Mouse (Mus musculus) embryo, embryonic 10 days (tissue): Measurements from ENCODE around the gene Dlst.

Experiments
- DNase-seq: peaks from one replicate; pipeline ENCODE4 v3.0.0-alpha.2; 2015; ENCODE audit warnings: low spot score

The Dlst gene

GRCm38 (mm10) chr12:85151002-85151774, 40.6 kb downstream of the Dlst start, which contains the start of gene Rps6kl1:
Rps6kl1 (minus strand) TSS chr12:85151264.
- peak; percentile 52 for DNase-seq

GRCm38 (mm10) chr12:85153011-85153410, 42.4 kb downstream of the Dlst start:
- DNase-seq: no peak

- no peak for DNase-seq
Observed at GRCm38 (mm10) chr12:85156324-85156723, 45.7 kb downstream of the Dlst start.

- no peak for DNase-seq
Observed at GRCm38 (mm10) chr12:85157797-85158460, 47.3 kb downstream of the Dlst start.

- DNase-seq: no peak
Observed at GRCm38 (mm10) chr12:85158801-85159200, 48.2 kb downstream of the Dlst start.

GRCm38 (mm10) chr12:85159592-85159991, 49.0 kb downstream of the Dlst start:
- DNase-seq: no peak

- DNase-seq: no peak
Observed at GRCm38 (mm10) chr12:85164996-85165395, 54.4 kb downstream of the Dlst start.

GRCm38 (mm10) chr12:85166631-85167030, 56.0 kb downstream of the Dlst start:
- DNase-seq: no peak

GRCm38 (mm10) chr12:85169117-85169858, 58.7 kb downstream of the Dlst start:
- DNase-seq: peak; percentile 78

GRCm38 (mm10) chr12:85169877-85170276, 59.2 kb downstream of the Dlst start:
- DNase-seq: no peak

GRCm38 (mm10) chr12:85170284-85170947, 59.8 kb downstream of the Dlst start:
- no peak for DNase-seq

- no peak for DNase-seq
Observed at GRCm38 (mm10) chr12:85170948-85171307, 60.3 kb downstream of the Dlst start.

GRCm38 (mm10) chr12:85174016-85174415, 63.4 kb downstream of the Dlst start:
- DNase-seq: no peak

GRCm38 (mm10) chr12:85175087-85175675, 64.5 kb downstream of the Dlst start:
- no peak for DNase-seq

GRCm38 (mm10) chr12:85175926-85176845, 65.6 kb downstream of the Dlst start:
- DNase-seq: peak; percentile 73

- DNase-seq: peak; percentile 74
Observed at GRCm38 (mm10) chr12:85176846-85177523, 66.4 kb downstream of the Dlst start.

GRCm38 (mm10) chr12:85177740-85178239, 67.2 kb downstream of the Dlst start, which contains the start of gene Pgf:
Pgf (minus strand) TSS chr12:85177790.
- no peak for DNase-seq

- DNase-seq: no peak
Observed at GRCm38 (mm10) chr12:85178294-85178693, 67.7 kb downstream of the Dlst start.

GRCm38 (mm10) chr12:85181475-85182344, 71.1 kb downstream of the Dlst start:
- DNase-seq: no peak
